Mouse (Mus musculus): ENCODE data around the gene Gps2.

- no peak for TF ChIP-seq POLR2A (IDR thresholded peaks at IDR 0.05; ENCODE audit: control insufficient read depth, low read depth, low read length)
- no peak for TF ChIP-seq CTCF (IDR thresholded peaks at IDR 0.05; ENCODE audit: control insufficient read depth, insufficient read depth, insufficient replicate concordance, low read depth, low read length)
These were observed 11.7 kb upstream of the Gps2 start for GRCm38 (mm10) chr11:69901993-69902392.
